Mouse (Mus musculus) kidney, adult 2 months (tissue): ENCODE results near the gene Rassf7.

ENCODE experiments used
- CTCF ChIP-seq: fragments of 200-500 bp; conservative IDR thresholded peaks from 2 replicates; pipeline ENCODE4 v1.5.1; 2011; ENCODE audit warnings: low read depth, mild to moderate bottlenecking, control low read depth, low read length, moderate library complexity, mixed read lengths; ENCODE audit not compliant: insufficient read depth, insufficient read length
- POLR2A ChIP-seq: fragments of 200-500 bp; IDR thresholded peaks from one replicate; pipeline ENCODE4 v1.6.1; 2011; ENCODE audit warnings: low read depth, low read length, control low read depth

GRCm38 (mm10) chr7:141213133-141213532, 2.5 kb upstream of the Rassf7 start:
- no peak for TF ChIP-seq CTCF
- no peak for TF ChIP-seq POLR2A
